Mouse (Mus musculus): ENCODE measurements around the gene Bak1.

Gene Bak1

DNA sequence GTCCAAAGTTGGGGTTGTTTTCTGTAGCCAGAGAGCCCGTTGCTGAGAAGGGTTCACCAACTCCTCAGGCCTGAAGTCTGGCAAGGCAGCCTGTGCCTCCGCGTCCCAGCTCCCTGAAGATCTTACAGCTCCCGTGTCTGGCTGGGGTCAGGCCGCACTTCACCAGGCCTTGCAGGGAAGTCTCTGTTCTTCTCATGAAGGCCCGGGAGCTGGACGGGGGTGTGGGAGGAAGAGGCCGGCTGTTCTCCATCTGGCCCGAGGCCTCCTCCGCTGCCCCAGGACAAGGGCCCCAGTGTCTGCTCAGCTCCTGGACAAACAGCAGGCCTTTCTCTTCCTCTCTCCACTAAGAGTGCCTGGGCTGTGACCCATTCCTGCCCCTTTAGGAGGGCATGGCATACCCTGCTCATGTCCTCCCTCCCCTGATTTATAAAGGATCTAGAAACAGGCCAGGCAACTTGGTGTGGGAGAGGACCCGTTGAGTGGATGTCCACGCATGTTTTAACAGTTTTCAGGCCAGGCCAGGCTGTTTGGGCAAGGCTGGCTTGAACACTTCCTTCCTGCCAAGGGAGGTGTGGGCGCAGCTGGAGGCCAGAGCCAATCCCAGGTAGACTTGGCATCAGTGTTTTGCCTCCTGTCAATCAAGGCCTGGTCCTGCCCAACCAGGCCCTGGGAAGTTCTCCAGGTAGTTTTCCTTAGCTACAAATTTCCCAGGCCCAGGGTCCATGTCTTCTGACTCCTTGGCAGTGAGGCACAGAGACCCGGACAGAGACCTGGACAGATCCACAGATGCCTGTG lies 19.8 kb upstream of the Bak1 start:
- DNase-seq (ENCODE audit: low spot score), result no peak

DNA sequence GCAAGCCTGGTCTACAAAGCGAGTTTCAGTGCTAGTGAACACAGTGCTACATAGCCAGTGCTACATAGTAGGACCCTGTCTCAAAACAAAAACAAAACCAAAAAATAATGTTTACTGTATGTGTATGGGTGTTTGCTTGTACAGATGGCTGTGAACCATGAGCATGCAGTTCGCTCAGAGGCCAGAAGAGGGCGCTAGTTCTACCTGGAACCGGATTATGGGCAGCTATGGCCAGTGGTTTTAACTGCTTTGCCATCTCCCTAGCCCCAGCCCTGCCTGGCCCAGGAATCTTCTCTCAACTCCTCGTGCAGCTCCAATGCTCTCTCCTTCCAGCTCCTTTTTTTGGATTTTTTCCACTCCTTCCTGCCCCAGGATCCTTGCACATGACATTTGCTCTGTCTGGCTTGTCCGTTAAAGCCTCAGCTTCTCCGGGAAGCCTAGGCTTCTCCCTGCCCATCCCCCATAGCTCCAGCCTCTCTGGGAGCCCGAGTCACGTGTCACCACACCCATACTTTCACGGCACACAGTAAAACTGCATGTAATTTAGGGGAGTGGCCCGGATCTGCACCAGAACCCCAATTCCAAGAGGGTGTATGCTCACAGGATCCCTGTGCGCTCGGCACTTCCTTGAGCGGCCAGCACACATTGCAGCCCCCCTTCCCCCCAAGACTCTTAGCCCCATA lies 19.1 kb upstream of the Bak1 start:
- no peak for DNase-seq (ENCODE audit: low spot score)

DNA sequence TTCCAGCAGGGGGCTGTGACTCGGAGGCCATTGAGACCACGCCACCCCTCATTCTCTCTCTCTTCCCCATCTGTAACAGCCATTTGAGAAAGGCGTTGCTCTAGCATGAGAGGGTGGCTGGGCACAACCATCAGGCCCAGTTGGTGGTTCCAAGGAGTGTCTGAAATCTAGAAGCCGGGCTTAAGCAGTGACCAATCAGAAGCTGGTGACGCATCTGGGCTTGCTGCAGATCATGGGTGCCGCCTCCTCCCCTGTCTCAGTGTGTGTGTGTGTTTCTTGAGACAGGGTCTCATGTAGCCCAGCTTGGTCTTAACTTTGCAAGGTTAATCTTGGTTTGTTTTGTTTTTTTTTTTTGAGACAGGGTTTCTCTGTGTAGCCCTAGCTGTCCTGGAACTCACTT lies 16.4 kb upstream of the Bak1 start:
- no peak for DNase-seq (ENCODE audit: low spot score)

DNA sequence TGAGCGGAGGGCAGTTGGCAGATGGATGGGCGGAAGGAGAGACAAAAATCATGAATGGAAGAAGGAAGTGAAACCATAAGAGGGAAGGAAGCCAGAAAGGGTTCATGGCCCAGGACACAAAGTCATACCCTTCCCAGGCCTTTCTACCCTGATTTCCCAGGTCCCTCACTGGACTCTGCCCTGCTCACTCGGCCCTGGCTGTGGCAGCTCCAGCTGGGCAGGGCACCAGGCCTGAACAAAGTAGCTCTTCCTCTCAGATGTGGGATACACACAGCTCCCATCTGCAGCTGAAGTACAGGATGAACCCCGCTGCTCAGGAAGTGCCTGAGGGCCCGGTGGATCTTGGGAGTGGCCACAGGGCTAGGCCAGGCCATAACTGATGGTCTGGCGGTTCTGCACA lies 14.0 kb upstream of the Bak1 start:
- DNase-seq (ENCODE audit: low spot score), result no peak

DNA sequence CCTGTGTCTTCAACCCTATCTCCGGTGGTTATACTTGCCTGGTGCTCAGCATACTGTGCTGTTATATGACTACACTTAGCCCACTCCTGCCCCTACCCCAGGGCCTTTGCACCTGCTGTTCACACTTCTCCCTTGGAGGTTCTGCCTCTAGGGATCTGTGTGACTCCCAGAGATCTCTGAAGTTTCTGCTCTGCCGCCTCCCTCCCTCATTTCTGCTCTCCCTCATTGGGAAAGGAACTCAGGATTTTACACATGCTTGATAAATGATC lies 12.9 kb upstream of the Bak1 start:
- no peak for DNase-seq (ENCODE audit: low spot score)

DNA sequence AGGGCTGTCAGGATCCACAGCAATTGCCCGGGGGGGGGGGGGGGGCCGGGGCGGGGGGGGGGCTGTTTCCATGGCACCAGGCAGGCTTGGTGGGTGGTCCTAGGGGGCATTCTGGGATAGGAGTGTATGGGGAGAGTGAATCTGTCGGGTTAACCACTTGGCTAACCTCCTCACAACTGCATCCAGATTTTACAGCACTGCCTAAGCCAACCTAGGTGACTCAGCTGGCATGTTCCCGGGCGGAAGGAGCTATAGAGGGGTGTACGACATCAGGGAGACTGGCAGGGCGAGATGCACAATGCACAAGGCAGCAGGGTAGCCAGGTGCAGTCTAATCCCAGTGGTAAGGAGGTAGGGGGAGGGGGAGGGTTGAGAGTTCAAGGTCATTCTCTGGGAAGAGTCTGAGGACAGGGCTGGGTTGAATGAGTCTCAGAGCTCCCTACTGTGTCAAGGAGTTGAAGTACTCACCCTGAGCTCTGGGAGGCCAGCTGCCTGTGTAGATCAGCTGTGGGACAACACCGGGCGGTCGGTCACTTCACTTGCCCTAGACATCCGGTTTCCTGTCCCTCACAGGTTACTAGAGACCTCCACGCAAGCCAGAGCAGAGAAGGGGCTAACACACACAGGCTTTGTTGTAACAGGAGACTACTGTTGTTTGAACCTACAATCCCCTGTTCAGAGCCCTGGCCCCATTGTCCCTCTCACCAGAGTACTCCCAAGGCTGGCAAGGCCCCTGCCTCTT lies 12.4 kb upstream of the Bak1 start:
- DNase-seq (ENCODE audit: low spot score), result no peak

DNA sequence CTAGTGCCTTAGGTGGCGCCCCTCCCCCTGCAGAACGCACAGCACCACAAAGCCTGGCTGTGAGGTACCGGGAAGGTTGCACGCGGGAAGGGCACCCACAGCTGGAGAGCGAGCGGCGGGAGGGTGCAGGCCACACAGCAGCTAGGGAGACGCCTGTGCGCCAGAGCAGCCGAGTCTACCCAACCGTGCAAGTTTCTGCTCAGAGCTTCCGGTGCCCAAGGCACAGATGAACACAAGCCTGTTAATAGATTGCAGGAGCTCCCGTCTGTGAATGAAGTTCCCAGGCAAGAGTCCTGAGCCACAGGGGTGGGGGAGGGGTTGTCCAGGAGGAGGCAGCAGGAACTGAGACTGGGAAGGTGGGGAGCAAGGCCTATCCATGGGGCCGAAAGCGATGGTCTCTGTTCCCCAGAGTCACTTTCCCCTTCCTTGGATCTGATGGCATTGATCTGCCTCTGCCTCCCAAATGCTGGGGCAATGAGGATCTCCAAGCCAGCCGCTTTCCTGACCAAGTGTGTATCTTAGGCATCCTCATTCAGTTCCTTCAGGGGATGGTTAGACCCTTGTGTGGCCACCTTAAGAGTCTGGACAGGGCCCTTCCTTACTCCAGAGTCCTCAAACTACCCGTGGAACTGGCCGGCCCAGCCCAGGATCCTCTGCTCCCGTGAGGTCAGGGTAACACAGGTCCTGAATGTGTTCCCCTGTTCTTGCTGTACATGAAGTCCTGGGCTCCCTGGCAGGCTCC lies 11.7 kb upstream of the Bak1 start:
- no peak for DNase-seq (ENCODE audit: low spot score)

DNA sequence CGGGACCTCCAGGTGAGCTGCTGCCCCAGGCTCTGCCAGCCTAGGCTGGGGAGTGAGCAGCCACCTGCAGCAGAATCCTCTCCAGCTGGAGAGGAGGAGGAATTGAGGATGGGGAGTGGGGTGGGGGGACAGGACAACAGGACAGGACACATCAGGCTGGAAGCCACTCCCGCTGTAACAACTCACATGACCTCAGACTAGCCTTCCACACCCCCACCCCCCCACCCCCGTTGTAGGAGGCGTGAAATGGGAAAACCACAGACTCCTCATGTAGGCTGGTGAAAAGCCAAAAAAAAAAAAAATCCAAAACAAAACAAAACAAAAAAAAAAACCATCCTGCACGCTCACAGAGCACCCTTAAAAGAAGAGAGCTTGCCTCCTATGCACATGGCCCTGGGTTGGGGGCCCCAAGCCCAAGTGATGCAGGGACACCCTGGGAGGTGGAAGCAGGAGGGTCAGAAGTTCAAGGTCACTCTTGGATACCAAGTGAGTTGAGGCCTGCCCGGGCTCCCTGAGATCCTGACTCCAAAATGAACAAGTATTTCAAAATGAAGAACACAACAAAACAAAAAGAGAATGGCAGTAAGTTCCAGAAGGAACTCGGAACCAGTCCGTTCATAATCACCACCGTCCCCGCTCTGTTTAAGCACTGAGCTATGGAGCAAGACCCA lies 10.8 kb upstream of the Bak1 start:
- DNase-seq (ENCODE audit: low spot score), result no peak

DNA sequence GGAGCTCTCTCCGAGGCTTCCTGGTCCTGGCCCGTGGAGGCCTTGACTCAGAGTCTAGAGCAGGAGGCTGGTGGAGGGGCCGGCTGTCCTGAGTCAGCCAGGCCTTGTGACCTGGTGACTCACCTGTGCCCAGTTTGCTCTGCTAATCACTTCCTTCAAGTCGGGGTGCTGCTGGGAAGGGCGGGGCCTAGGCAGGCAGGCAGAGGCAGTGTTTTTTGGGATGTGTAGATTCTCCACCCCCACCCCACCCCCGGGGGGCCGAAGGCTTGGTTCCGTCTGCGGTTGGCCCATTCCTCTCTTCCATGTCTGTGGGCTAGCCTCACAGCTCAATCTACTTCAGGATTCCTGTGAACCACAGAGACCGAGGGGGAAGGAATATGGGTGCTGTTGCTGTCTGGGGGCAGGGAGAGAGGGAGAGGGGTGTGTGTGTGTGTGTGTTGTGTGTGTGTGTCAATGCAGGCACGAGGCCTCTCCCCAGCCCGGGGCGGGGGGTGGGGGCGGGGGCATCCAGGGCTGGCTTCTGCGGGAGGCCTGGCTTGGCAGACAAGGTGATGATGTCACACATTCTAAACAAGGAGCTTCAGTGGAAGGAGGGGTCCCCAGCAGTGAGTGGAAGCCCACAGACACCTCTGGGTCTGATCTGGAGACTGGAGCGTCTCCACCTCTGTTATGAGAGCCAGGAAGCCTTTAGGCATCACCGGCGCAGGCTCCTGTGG lies 9.7 kb upstream of the Bak1 start:
- no peak for DNase-seq (ENCODE audit: low spot score)

DNA sequence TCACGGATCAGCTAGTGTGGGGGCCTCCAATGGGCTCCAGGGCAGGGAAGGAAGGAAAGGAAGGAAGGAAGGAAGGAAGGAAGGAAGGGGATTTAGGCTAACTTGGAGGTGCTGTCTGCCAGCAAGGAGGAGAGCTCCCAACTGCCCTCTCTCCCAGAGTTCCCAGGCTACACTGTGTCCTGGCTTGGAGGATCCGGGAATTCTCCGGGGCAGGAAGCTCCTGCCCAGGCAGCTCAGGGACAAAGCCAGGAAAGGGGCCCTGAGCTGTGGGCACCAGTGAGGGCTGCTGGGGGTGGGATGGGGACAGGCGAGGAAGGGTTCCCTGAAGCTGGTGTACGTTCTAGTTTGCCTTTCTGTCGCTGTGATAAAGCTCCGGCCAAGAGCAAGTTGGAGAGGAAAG lies 7.7 kb upstream of the Bak1 start:
- no peak for DNase-seq (ENCODE audit: low spot score)

DNA sequence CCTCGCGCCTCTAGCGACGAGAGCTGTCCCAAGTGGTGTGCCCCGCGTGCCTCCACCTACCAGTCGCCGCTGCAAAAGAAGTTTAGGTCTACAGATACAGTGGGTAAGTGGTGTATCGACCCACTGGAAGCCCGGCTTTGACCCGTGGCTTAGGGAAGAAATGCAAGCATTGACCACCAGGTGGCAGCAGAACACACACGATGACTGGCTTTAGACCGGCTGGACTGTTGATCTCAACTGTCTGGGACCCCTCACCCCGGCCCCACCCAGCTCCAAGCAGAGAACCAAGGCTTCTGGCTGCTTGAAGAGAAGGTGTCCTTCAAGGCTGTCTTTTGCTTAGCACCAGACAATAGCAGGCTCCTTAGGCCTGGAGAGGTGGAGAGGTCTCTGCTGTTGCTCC lies 4.1 kb upstream of the Bak1 start:
- peak; percentile 61 for DNase-seq (ENCODE audit: low spot score)

DNA sequence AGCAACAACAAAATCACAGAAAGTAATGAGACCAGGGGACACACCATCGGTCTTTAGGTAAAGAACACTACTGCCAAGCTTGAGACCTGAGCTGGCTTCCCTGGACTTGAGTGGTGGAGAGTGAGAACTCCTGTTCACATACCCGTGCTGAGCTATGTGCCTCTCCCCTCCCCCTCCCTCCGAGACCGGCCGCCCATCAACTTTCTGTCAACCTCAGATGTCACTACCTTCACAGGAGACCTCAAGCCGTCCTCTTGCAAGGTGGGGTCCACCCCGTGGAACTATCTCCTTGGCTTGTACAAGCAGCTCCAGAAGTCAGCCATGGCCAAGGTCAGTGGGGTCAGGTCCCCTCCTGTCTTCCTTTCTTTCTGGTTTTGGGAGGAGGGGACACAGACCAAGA lies 3.5 kb upstream of the Bak1 start:
- DNase-seq (ENCODE audit: low spot score), result no peak

DNA sequence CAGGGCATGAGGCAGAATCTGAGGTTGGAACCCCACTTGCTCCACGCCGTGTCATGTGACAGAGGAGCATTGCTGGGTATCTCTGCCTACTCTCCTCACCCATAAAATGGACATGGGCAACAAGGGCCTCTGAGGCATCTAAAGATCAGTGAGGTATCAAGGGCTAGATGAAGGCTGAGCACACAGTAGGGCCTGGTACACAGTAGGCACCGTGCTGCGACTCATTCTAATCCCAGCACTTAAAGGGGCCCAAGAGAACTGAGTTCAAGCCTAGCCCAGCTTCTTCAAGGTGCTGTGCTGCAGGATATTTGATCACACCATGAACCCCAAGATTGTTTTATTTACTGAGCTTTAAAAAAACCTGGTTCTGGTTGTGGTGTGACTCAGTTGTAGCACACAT lies 2.1 kb upstream of the Bak1 start:
- no peak for DNase-seq (ENCODE audit: low spot score)

DNA sequence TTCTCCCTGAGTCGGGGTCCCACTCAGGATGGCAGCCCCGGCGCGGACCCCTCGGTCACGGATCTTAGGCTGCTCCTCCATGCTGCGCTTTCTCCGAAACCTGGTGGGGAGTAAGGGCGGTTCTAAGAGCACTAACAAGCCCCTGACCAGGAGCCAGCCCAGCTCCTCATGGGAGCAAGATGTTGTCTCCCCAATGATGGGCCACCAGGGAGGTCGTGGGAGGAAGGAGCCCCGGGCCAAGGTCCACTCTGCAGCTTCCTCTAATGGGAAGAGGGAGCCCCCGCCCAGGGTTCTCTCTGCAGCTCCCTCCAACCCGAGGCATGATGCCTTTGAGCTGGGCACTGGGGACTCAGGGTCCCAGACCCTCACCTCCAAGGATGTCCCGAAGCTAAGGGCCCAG lies 622 bp upstream of the Bak1 start:
- DNase-seq (ENCODE audit: low spot score), result no peak

DNA sequence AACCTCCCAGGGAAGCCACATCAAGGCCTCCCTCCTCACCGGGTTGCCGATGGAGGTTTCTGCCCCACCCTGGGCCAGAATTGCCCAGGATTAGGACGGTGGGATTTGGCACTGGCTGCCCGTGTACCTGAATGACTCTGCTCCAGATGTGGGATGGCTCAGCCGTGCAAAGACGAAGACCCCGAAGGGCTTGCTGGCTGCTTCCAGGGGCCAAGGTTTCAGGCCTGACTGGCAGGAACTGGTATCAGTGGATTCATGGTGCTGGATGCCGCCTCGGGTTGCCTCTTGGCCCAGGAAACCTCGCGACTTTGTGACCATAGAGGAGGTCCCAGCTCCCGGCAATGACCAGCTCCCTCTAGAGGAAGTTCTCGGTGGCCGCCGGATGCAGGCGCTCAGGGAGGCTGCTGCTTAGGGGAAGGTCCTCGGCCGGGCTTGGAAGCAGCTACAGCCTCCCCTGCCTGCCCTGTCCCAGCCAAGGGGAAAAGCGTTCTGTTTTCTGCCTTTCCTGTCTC lies 469 bp downstream of the Bak1 start:
- DNase-seq (ENCODE audit: low spot score), result peak; percentile 80

DNA sequence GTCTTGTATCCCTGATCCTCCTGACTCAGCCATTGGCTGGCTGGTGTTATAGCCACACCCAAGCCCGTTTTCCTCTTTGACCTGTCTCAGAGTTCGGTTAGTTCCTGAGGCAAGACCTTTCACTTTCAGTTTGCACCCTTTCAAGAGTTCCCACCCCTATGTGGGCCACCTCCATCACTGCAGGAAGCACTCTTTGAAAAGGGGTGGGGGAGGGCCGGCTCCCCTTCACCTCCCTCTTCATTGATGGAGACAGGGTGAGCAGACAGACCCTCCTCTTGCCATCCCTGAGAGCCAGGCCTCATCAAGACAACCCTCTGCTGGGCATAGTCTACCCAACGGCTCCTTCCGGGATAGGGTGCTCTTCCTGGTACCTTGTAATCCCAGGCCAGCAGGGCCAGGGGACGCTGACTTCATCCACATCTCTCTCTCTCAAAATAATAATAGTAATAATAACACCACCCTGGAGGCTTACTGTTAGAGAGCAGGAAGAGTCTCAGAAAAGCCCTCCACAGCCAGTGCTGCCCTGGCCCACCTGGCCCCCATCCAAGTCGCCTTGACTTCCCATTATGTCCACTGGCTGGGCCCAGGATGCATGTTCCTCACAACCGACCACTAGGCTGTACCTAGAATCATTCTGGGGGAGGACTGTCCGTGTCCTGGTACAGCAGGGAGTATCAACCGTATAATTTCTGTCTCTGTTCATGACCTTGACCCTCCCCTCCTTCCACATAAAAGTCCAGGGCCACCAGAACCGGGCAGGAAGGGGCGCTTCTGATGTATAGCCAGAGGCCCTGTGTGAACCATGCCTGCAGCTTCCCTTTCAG lies 1.1 kb downstream of the Bak1 start:
- peak; percentile 59 for DNase-seq (ENCODE audit: low spot score)

DNA sequence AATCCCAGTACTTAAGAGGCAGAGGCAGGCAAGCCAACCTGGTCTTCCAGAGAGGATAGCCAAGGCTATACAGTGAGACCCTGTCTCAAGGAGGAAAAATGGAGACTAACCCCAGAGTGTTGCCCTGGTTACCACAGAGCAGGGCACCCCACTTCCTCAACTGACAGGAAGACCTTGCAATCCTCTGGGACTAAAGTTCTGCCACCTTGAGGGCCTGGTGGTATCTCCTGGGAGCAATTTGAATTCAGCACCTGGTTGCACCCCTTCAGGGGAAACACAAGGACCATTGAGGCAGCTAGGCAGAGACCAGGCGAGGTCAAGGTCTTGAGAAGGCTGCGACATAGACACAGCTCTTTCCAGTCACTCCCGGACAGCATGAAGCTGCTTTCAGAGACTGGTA lies 2.9 kb downstream of the Bak1 start:
- no peak for DNase-seq (ENCODE audit: low spot score)

DNA sequence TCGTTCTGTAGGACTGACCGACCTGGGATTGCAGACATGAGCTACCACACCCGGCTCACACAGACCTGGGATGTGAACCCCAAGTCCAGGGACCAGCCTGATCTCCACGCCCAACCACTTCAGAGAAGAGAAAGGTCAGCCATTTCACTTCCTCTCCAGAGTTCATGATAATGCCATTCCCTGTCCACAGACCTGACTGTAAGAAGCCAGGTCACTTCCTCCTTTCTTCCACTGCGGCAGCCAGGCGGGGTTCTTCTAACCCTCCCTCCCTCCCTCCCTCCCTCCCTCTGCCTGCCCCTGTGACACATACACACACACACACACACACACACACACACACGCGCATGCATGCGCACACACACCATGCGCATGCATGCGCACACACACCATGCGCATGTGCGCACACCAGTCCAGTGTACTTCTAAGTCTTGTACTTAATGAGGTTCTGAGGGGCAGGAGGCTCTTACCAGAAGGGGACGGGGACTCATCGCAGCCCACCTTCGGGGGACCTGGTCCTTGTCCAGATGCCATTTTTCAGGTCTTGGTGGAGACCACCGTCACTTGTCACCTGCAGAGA lies 3.4 kb downstream of the Bak1 start:
- DNase-seq (ENCODE audit: low spot score), result no peak

DNA sequence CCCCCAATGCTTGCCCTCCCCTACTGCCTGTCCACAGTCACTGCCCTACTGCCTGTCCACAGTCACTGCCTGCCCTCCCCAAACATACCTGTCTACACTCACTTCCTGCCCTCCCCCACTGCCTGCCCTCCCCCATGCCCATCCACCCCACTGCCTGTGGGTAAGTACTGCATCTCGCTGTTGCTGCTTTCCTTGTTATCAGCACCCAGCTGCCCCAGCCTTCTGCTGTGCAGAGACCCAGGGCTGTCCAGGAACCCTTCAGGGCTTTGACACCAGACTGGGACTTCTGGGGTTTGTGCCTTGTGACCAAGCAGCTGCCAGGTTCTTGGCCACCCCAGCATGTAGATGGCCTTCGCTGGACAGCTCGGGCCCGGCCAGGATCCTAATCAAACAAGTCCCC lies 5.5 kb downstream of the Bak1 start:
- no peak for DNase-seq (ENCODE audit: low spot score)

DNA sequence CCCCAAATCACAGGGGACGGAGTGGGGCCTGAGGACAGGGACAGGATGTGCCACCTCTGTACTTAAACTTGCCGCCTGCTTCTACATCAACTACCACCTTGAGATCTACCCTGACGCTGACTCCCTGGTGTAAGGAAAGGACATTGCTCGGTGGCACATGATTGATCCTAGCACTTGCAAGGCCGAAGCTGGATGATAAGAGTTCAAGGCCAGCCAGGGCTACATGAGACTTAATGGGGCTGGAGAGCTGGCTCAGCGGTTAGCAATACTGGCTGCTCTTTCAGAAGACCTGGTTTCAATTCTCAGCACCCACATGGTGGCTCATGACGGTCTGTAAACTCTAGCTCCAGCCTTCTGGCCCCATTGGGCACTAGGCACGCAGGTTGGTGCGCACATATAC lies 7.1 kb downstream of the Bak1 start:
- DNase-seq (ENCODE audit: low spot score), result no peak

Data from spleen, adult 12 weeks (tissue).